Mouse (Mus musculus): Measurements from ENCODE around the gene Eva1b.

Gene Eva1b

GRCm38 (mm10) chr4:126120506-126120905, 27.0 kb upstream of the Eva1b start:
- no peak for DNase-seq

DNA sequence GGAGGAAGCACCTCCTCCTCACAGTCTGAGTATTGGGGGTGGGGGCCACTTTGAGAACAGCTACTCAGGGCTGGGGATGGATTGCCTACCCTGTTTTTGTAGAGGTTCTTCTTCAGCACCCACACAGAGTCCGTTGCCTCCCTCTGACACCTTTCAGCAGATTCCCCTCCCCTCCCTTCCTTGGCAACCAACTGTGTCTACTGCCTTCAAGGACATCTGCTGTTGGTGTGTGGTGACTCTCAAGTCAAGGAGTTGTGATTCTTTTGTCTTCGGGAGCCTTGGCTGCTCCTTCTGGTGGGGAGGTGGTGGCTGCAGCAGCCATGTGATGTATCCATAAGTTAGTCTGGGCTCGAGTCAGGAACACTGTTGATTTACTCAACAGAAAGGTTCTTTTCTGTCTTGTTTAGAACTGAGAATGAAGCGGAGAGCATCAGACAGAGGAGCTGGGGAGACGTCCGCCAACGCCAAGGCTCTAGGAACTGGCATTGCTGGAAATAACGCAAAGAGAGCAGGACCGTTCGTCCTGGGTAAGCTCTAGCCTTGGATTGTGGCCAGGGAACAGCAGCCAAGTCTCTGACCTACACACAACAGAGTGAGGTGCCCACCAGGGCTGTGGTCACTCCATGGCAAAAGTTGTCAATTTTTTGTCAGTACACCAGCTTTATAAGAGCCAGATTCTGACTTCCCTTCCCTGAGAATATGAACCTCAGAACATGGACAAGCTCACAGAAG, 24.1 kb upstream of the Eva1b start:
- DNase-seq = no peak

GRCm38 (mm10) chr4:126130502-126130901, 17.0 kb upstream of the Eva1b start:
- DNase-seq = peak; percentile 80

- peak; percentile 61 for DNase-seq
Measured at GRCm38 (mm10) chr4:126131290-126132121, 16.0 kb upstream of the Eva1b start.

DNA sequence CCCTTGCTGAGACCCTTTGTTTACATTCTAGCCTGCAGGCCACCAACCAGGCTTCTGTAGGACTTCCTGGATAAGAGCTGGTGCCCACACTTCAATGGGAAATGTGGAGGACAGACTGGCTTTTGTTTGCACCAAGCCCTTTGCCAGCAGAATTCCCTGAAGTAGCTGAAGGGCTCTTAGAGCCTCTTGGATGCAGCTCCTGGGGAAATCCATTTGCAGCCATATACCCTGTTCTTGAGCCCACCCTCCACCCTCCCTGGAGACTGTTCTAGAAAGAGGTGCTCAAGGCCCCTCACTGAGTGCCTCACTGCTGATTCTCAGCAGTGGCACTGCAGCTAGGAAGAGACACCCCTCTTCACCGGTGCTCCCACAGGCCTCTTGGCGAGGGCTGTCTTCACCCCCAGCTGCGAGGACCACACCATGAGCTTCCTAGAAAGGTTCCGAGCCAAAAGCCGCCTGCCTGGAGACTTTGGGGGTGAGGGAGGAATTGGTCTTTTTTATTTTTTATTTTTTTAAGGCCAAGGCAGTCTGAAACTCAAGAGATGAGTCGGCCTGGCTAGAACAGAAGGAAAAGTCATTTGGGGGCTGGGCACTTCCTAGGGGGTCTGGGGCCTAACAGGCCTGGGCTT, 14.8 kb upstream of the Eva1b start:
- no peak for DNase-seq

- no peak for DNase-seq
Measured at GRCm38 (mm10) chr4:126134236-126134635, 13.3 kb upstream of the Eva1b start.

DNA sequence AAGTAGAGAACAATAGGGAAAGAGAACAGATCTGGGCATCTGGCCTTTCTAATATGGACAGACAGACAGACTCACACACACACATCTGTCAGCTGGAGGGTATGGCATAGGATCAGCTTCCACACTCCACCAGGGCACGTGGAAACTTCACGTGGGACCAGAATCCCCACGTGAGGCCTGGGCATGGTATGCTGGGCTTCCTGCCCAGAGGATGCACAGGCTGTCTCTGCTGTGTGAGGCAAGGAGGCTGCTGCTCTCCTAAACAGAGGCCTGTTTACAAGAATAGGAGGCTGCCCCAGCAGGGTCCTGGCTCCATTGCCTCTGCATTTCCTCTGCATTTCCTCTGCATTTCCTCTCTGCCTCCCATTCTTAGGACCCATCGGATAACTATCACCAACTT, 12.9 kb upstream of the Eva1b start:
- no peak for DNase-seq

- no peak for DNase-seq
Measured at GRCm38 (mm10) chr4:126137773-126138172, 9.8 kb upstream of the Eva1b start.

DNA sequence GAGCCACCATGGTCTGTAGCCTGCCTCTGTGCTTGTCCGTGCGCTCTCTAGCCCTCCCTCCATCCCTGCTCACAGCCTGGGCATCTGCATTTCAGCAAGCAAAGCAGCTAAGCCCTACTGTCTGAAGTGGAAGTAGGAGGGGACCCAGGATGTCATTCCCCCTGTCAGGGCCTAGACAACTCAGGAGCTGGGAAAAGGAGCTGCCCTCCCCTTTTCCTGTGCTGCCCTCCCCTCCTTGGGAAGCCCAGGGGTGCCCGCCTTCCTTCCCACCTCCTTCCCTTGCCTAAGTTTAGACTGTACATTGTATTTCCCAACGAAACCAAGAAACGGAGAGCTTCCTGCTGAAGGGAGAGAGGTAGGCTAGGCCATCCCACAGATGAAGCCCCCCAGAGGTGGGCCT, 6.5 kb upstream of the Eva1b start:
- DNase-seq = peak; percentile 55

DNA sequence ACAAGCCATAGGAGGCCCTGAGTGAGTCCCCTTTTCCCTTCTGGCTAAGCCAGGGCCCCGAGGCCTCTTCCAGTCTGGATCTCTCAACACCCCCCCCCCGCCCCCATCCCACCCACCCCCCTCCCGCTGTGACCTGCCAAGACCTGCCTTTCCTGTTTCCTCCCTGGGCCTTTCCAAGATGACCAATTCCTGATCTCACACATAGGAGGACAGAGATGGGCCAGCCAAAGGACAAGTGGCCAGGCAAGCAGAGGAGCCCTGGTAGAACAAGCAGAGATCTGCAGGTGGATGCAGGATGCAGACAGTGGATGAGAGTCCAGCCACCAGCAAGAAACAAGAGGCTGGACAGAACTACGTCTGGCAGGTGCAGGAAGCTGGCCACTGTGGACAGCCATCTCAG, 2.1 kb upstream of the Eva1b start:
- DNase-seq = peak; percentile 63

DNA sequence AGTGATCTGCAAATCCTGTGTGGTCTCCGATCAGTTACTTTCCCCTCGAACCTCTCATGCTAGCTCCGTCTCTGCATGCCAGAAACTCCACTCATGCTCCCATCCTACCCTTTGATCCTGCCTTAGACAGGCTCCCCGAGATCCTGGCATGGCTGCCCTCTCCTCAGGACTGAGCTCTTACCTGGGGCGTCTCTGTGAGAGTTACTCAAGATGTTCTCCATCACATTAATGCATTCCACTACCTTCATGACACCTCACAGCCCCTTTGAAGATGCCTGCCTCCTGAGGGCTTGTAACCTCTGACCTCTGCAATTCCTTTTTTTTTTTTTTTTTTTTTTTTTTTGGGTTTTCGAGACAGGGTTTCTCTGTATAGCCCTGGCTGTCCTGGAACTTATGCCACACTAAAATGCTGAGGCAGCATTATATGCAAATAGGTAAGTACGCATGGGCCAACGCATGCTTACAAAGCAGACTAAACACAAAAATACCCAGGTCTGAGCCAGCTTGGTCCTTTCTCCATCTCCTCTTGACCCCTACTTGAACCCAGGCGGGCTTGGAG, 491 bp upstream of the Eva1b start:
- DNase-seq = no peak

DNA sequence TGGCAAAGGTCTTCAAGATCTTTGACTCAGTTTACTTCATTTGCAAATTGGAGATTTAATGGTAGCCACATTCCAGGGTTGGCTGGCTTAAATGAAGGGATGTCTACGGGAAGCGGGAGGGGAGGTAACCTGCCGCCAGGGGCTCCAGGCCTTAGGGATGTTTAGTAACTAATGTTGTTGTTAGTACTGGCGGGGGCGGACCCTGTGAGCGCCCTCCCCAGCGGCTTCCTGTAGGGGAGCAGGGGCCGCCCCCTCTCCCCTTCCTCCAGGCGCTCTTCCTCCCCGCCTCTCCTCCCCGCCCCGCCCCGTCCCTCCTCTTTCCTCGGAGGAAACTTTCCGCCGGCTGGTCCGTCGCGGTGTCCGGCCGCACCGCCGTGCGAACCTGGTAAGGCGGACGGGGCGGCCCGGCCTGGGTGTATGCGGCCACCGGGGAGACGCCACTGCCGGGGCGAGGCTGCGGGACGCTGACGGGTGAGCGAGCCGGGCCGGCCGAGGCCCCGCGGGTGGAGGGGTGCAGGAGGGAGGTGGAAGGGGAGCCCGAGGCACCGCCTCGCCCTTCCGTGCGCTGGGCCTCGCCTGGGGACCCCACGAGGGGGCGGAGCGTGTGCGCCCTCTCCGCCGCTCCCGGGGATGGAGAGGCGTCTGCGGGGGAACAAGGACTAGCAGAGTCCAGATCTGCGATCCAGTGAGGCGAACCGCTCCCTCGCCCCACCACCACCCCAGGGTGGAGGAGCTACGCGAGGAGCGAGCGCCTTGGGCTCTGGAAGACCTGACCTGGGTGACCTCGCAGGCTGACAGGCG, 817 bp downstream of the Eva1b start:
- peak; percentile 90 for DNase-seq

- DNase-seq = peak; percentile 69
Measured at GRCm38 (mm10) chr4:126149041-126149676, 1.6 kb downstream of the Eva1b start.

DNA sequence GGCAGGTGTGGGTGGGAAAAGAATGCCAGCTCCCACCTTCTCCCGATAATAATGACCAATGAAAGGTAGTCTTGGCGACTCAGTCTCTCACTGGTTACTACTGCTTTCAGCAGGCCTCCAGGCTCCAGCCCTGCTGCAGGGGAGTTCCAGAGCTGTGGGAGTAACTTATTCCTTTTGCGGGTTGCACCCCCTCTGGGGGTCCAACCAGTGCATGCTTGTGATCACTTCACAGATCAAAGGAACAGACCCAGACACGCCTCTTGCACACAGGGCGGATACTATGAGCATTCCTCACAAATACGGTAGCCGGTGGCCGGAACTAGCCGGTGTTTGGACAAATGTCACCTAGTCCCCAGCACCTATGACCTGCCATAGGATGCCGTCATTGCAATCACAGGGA, 2.3 kb downstream of the Eva1b start:
- no peak for DNase-seq

DNA sequence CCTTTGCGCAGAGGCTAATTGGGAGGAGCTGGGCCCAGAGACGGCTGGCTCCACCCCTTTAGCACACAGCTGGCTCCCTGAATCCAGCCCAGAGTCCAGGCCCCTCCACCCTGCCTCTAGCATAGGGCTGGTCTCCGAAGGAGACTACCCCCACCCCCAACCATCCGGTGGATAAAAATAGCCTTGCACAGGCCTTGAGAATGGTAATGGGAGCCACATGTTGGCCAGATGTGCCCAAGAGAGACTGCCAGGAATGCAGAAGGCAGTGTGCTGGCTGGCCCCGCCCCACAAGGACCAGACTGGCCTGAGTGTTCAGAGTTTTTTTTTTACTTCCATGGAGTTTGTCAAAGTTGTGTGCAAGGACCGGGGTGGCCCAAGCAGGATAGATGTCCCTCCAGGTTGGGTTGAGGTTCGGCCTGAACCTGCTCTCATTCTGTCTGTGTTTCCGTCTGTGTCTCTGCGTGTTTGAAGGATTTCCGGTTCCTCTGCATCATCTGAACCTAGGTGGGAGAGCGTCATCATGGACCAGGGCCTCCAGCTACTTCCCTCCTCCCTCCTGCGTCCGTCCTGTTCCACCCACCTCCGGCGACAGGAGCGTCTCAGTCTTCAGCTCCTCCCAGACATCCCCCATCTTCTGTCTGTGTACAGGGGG, 2.9 kb downstream of the Eva1b start:
- DNase-seq = peak; percentile 90

DNA sequence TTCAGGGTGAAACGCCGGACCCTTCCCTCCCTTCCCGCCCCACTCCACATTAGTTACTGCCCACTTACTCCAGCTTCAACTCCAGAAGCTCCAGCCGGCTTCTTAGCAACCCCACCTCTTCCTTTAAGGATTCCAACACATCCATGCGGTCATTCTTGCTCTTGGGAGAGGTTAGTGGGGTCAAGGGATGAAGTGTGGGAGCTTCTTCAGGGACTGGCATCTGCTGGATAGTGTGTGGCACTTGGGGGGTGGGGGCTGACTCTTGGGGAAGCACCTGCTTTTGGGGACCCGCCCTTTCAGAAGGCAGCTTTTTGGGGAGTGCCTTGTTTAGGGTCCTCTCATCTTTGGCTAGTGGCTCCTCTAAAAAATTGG, 3.4 kb downstream of the Eva1b start:
- DNase-seq = no peak

- DNase-seq = no peak
Measured at GRCm38 (mm10) chr4:126151701-126152440, 4.3 kb downstream of the Eva1b start.

DNA sequence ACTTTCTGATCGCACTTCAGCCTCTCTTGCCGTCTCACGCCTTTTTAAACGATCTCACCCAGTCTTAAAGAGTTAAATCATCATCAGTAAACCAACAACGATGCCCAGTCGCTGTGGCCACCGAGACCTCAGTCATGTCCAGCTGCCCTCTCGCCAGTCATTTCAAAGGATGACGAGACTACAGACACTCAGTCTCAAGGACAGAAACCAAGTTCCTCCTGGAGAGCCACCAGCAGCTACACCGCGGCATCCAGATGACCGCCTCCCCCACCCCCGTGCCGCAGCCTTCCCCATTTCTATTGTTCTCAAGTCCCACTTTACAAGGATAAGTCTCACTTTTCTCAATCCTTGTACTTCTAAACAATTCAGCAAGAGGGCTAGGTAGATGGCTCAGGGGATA, 5.3 kb downstream of the Eva1b start:
- DNase-seq = no peak

GRCm38 (mm10) chr4:126155183-126155582, 7.6 kb downstream of the Eva1b start:
- peak; percentile 71 for DNase-seq

- DNase-seq = no peak
Measured at GRCm38 (mm10) chr4:126155869-126156268, 8.3 kb downstream of the Eva1b start.

- DNase-seq = no peak
Measured at GRCm38 (mm10) chr4:126156617-126157016, 9.1 kb downstream of the Eva1b start.
